Mouse (Mus musculus): ENCODE measurements at regions not wholly inside any gene's neighbourhood (a gene's known extent, or its start where the extent isn't known, plus 50 kb on each side); places are given as distances from the start of the nearest gene placed in this dataset.

DNA sequence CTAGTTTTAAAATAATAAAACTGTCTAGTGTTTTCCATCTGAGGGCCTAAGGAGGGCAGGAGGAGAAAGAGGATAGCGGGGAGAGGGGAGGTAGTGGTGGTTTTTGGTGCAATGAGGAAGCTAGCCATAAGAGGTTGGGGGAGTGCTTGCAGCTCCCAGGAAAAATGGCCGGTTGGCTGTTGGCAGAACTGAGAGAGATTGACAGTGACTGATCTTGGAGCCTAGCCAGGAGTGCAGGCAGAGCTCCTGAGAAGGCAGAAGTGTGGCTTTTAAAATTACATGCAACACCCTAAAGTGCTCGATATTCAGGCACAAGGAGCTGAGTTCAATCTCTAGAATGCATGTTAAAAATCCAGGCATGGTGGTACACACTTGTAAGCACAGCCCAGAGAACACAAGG, 938.3 kb upstream of the 2610301B20Rik start:
- no peak overlapping the region for H3K4me3 ChIP-seq
- H3K4me2 ChIP-seq (replicated peaks), result no peak overlapping the region
- no peaks in the 10 kb centered on the region for H3K36me3 ChIP-seq
- H3K9ac ChIP-seq, result no peak overlapping the region
- 53% methylated on average over 3 of the region's 3 CpGs for WGBS
- no peaks in the 10 kb centered on the region for H3K9me3 ChIP-seq (replicated peaks)
- no peak for ATAC-seq (ENCODE audit: low FRiP score)
- H3K27me3 ChIP-seq, result no peaks in the 10 kb centered on the region
- no peaks in the 10 kb centered on the region for H3K4me1 ChIP-seq
- no peak overlapping the region for H3K27ac ChIP-seq

DNA sequence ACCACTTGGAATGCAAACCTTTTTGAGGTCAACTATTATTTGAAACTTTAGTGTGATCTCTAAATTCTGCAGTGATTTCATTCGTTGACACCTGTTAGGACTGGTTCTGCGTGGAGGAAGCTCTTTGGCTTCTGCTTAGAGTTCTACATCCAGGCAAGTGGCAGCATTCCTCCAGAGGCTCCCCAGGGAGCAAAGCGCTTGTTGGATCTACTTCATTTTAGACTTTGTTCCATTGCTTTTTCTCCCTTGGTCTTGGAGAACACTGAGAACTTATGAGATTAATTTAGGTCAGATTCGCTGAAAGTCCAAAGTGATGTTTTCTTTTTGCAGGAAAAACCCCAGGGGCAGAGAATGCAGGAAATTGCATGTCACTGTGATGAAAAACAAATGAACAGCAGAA, 922.9 kb upstream of the 2610301B20Rik start:
- Histone ChIP-seq H3K9ac (no peak overlapping the region), H3K36me3 (no peaks in the 10 kb centered on the region), H3K4me1 (no peaks in the 10 kb centered on the region), H3K27me3 (no peaks in the 10 kb centered on the region), H3K9me3 (replicated peaks) (no peaks in the 10 kb centered on the region), H3K4me3 (no peak overlapping the region), H3K4me2 (replicated peaks) (no peak overlapping the region), H3K27ac (no peak overlapping the region)
- ATAC-seq (ENCODE audit: low FRiP score), result no peak
- WGBS, result 89% methylated on average over 4 of the region's 4 CpGs

DNA sequence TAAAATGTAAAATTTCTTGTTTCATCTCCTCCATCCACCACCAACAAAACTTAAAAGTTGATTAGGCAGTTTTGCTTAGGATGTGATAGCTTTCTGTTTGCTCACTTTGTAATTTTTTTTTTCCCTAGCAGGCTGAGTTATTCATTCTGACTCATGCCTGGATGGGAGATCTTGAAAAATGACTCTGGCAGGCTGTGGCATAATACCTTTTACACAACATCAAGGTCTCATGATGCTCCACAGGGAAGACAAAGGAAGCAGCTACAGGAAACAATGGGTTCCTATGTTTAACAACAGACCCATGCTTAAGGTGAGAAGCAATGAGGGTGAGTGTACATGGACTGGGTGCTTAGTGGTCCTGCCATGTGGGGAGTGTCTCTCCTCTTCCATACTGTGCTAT, 899.7 kb upstream of the 2610301B20Rik start:
- no peaks in the 10 kb centered on the region for H3K27me3 ChIP-seq
- no peak overlapping the region for H3K9ac ChIP-seq
- ATAC-seq (ENCODE audit: low FRiP score), result no peak
- no peak overlapping the region for H3K4me2 ChIP-seq (replicated peaks)
- no peaks in the 10 kb centered on the region for H3K36me3 ChIP-seq
- H3K27ac ChIP-seq, result no peak overlapping the region
- no peaks in the 10 kb centered on the region for H3K4me1 ChIP-seq
- no peaks in the 10 kb centered on the region for H3K9me3 ChIP-seq (replicated peaks)
- no peak overlapping the region for H3K4me3 ChIP-seq

DNA sequence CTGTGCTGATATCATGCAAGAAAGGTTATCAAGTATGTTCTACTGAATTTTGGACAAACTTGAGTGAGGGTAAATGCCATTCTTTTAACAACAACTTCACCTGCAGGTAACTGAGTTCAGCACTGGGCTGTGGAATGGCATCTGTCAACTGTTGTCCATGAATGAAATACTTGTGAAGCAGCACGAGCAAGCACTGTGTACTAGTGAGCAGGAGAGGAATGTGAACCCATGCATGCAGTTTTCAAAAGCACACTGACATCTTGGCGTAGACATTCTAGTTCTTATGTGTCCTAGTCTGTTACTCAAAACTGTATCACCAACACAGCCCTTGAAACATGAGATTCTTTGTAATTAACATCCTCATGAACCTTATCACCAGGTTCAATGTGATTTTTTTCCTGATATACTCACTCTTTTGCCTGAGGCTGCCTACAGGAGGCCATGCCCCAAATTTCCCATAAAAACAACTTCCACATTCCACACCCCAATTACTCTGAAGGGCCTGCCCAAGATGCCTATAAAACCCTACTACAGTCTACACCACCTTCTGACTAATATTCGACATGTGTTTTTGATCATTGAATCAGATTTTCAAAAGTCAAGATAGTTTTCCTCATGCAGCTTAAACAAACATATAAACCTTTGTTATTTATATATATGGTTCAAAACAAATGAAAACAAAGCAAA, 892.8 kb upstream of the 2610301B20Rik start:
- 87% methylated on average over 3 of the region's 3 CpGs for WGBS
- Histone ChIP-seq H3K4me3 (no peak overlapping the region), H3K4me1 (no peaks in the 10 kb centered on the region), H3K36me3 (no peaks in the 10 kb centered on the region), H3K27ac (no peak overlapping the region), H3K9ac (no peak overlapping the region), H3K27me3 (no peaks in the 10 kb centered on the region), H3K4me2 (replicated peaks) (no peak overlapping the region), H3K9me3 (replicated peaks) (no peaks in the 10 kb centered on the region)
- no peak for ATAC-seq (ENCODE audit: low FRiP score)

DNA sequence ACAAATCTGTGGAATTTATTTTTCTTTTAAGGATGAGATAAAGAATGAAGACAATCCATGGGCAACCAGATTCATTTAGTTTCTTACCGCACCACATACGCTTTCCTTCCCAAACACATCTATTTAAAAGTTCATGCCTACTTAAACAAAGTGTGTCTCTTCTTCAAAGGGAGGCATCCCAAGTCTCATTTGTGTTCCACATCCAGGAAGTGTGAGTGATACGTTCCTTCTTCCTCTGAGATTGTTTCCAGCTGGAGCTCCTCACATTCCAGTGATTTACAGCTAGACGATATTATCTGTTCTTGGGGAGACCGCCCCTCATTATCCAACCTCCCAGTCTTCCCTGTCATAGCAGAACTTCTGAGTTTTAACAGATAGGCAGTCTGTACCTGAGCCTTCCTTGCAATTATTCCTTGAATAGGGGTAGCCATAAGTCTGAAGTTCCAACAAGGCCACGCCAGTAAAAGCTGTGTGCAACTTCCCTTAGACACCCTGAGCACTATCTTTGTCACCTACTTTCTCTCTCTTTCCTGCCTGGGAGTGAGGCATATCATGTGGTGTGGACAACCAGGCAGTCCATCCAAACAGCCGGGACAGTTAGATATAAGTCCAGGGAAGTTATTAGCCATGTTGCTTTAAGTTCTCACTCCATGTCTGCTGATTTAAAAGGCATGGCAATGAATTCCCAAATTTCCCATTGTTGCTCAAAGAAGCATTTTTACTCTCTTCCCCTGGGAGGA, 891.3 kb upstream of the 2610301B20Rik start:
- no peaks in the 10 kb centered on the region for H3K36me3 ChIP-seq
- ATAC-seq (ENCODE audit: low FRiP score), result no peak
- no peaks in the 10 kb centered on the region for H3K4me1 ChIP-seq
- no peaks in the 10 kb centered on the region for H3K27me3 ChIP-seq
- H3K4me2 ChIP-seq (replicated peaks), result no peak overlapping the region
- WGBS, result 82% methylated on average over 7 of the region's 7 CpGs
- no peaks in the 10 kb centered on the region for H3K9me3 ChIP-seq (replicated peaks)
- H3K4me3 ChIP-seq, result no peak overlapping the region
- no peak overlapping the region for H3K9ac ChIP-seq
- no peak overlapping the region for H3K27ac ChIP-seq

DNA sequence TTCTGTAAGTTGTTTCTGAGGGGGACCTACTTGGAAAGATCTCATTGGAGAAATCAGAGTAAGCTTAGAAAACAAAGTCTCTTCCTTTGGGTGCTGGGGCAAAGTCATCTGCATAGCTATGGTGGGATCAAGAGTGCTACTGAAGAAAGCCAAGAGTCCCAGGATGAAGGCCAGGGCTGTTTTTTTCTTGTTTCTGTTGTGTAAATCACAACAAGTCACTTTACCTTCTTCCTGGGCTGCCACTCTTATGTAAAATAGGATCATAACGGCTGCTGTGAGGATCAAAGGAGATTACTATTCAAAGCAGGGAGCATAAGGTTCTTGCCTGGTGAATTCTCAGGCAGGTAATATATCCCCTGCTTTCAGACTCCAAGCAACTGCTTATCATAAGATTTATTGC, 880.4 kb upstream of the 2610301B20Rik start:
- Histone ChIP-seq H3K9me3 (replicated peaks) (no peaks in the 10 kb centered on the region), H3K27ac (no peak overlapping the region), H3K4me3 (no peak overlapping the region), H3K4me2 (replicated peaks) (no peak overlapping the region), H3K9ac (no peak overlapping the region), H3K27me3 (no peaks in the 10 kb centered on the region), H3K4me1 (no peaks in the 10 kb centered on the region), H3K36me3 (no peaks in the 10 kb centered on the region)
- no peak for ATAC-seq (ENCODE audit: low FRiP score)
- WGBS, result 56% methylated on average over 1 of the region's 1 CpGs

DNA sequence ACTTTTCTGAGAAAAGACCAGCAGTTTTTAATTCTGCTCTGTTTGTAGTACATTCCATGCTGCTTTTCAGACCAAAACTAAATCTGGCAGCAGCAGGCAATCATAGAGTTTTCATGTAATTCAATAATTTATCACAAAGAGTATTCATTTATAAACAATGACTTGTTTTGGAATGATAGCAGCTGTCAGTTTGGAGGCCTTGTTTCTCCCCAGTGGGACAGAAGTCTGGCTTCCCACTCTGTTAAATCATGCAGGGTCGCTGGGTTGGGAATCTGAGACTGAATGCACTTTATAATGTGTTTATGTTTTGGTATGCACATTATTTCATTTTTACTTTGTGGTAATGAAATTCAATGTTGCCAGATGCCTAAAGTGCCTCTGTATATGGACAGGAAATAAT, 879.8 kb upstream of the 2610301B20Rik start:
- no peaks in the 10 kb centered on the region for H3K36me3 ChIP-seq
- no peak overlapping the region for H3K4me3 ChIP-seq
- 60% methylated on average over 1 of the region's 1 CpGs for WGBS
- no peak overlapping the region for H3K27ac ChIP-seq
- no peak for ATAC-seq (ENCODE audit: low FRiP score)
- no peaks in the 10 kb centered on the region for H3K9me3 ChIP-seq (replicated peaks)
- no peak overlapping the region for H3K9ac ChIP-seq
- no peaks in the 10 kb centered on the region for H3K4me1 ChIP-seq
- H3K4me2 ChIP-seq (replicated peaks), result no peak overlapping the region
- no peaks in the 10 kb centered on the region for H3K27me3 ChIP-seq

DNA sequence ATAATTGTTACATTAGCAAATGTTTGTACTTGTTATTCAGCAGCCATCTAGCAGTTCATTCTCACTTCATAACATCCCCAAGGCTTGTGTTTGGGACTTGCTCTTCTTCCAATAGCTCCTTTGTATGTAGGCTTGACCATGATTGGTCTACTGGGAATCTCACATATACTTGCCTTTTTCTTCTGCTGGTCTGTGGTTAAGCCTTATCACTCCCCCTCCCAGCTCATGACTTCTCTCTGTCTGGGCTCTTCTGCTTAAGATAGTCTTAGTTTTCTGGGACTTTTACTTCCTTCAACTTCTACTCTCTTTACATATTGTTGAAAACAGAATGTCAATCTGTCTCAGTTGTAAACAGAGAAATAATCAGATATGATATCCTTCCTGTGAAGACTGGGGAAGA, 844.0 kb upstream of the 2610301B20Rik start:
- Histone ChIP-seq H3K9ac (no peak overlapping the region), H3K27ac (no peak overlapping the region), H3K4me3 (no peak overlapping the region), H3K4me1 (no peaks in the 10 kb centered on the region), H3K27me3 (no peaks in the 10 kb centered on the region), H3K9me3 (replicated peaks) (no peaks in the 10 kb centered on the region), H3K36me3 (no peaks in the 10 kb centered on the region), H3K4me2 (replicated peaks) (no peak overlapping the region)
- no peak for ATAC-seq (ENCODE audit: low FRiP score)

DNA sequence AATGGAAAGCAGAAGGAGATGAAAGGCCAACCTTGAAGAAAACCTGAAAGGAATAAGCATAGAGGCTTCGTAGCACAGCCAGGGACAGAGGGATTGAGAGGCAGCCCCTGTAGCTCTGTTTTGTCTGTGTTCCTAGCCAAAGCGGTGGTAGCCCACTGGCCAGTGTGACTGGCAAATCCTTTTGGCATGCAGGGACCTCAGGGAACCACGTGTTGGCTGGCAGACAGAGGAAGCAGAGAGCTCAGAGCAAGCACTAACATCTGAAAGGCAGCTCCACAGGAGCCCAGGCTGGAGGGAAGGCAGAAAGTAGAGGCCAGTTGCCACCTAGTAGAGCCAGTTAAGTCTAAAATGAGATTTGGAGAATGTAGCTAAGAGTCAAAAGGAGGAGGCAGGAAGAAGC, 842.5 kb upstream of the 2610301B20Rik start:
- no peak overlapping the region for H3K9ac ChIP-seq
- H3K27me3 ChIP-seq, result no peaks in the 10 kb centered on the region
- no peak overlapping the region for H3K4me2 ChIP-seq (replicated peaks)
- 24% methylated on average over 3 of the region's 3 CpGs for WGBS
- H3K36me3 ChIP-seq, result no peaks in the 10 kb centered on the region
- H3K27ac ChIP-seq, result no peak overlapping the region
- H3K4me1 ChIP-seq, result no peaks in the 10 kb centered on the region
- no peaks in the 10 kb centered on the region for H3K9me3 ChIP-seq (replicated peaks)
- H3K4me3 ChIP-seq, result no peak overlapping the region
- ATAC-seq (ENCODE audit: low FRiP score), result no peak

DNA sequence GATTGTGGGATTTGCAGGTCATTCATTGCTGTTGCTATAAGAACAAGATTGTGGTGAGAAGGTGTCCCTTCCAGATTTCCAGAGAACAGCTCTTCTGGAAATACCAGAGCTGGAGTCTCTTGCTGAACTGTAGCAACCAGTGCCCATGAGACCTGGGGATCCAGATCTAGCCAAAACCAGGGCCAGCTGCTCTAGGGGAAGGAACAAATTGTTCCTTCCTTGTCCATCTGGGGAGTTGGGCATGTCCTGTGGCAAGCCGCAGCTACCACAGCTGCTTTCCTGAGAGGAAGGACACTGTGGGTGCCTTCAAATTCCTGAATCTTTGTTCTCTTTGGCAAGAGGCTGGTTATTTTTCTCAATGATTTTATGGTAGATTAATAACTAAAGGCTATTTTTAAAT, 839.0 kb upstream of the 2610301B20Rik start:
- ATAC-seq (ENCODE audit: low FRiP score), result no peak
- H3K36me3 ChIP-seq, result no peaks in the 10 kb centered on the region
- 96% methylated on average over 1 of the region's 1 CpGs for WGBS
- H3K4me1 ChIP-seq, result no peaks in the 10 kb centered on the region
- H3K27me3 ChIP-seq, result no peaks in the 10 kb centered on the region
- H3K4me2 ChIP-seq (replicated peaks), result no peak overlapping the region
- no peaks in the 10 kb centered on the region for H3K9me3 ChIP-seq (replicated peaks)
- H3K27ac ChIP-seq, result no peak overlapping the region
- no peak overlapping the region for H3K9ac ChIP-seq
- H3K4me3 ChIP-seq, result no peak overlapping the region

DNA sequence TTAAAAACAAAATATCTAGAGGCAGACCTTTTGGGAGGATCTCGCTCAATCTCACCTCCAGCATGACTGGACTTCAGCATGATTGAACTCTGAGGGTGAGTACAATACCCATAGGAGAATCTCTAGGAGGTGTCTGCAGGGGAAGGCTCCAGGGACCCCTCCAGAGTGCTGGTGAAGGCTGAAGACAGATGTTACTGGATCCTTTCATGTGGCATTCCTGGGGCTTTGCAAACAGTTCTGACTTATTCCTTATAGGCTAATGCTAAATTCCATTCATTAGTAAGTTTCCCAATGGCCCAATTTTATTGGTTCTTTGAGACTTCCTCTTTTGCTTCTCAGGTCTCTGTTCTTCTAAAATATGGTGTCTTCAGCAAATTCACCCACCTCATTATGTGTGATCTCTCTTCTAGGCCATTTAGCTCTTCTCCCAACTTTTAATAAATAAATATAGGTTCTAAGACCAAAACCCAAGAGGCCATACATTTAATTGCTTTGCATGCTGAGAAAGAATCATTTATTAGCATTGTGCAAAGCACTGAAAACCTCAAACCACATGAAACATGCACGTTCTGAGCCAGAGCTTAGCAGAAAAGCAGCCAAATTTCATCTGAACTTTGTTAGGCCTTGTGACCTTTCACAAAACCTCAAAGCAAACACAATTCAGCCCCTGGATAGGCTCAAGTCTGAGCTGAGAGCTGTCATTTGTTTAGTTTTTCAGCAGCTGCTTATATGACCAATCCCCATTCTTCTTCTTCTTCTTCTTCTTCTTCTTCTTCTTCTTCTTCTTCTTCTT, 832.8 kb upstream of the 2610301B20Rik start:
- Histone ChIP-seq H3K4me2 (replicated peaks) (no peak overlapping the region), H3K4me1 (no peaks in the 10 kb centered on the region), H3K4me3 (no peak overlapping the region), H3K9ac (no peak overlapping the region), H3K36me3 (no peaks in the 10 kb centered on the region), H3K9me3 (replicated peaks) (no peaks in the 10 kb centered on the region), H3K27ac (no peak overlapping the region), H3K27me3 (no peaks in the 10 kb centered on the region)
- 70% methylated on average over 2 of the region's 2 CpGs for WGBS
- no peak for ATAC-seq (ENCODE audit: low FRiP score)

DNA sequence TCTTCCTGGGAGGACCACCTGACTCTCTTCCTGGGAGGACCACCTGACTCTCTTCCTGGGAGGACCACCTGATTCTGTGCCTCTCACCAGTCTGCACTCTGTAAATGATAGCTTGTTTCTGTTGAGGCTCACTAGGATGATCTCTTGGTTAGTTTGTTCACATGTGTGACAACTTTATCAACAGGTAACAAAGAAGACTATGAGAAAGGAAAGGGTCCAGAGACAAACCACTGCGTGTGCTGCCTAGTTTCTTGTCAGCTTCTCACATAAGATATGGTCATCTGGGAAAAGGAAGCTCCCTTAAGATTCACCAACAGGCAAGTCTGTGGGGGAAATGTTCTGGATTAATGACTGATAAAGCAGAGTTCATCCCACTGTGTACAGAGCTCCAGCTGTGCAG, 825.5 kb upstream of the 2610301B20Rik start:
- no peak overlapping the region for H3K4me3 ChIP-seq
- H3K9me3 ChIP-seq (replicated peaks), result no peaks in the 10 kb centered on the region
- no peaks in the 10 kb centered on the region for H3K4me1 ChIP-seq
- H3K27ac ChIP-seq, result no peak overlapping the region
- no peaks in the 10 kb centered on the region for H3K27me3 ChIP-seq
- no peaks in the 10 kb centered on the region for H3K36me3 ChIP-seq
- no peak overlapping the region for H3K9ac ChIP-seq
- no peak overlapping the region for H3K4me2 ChIP-seq (replicated peaks)
- no peak for ATAC-seq (ENCODE audit: low FRiP score)
- 81% methylated on average over 1 of the region's 1 CpGs for WGBS
